12 mouse cellular contexts compared by ENCODE assay signal in the genomic region with DNA sequence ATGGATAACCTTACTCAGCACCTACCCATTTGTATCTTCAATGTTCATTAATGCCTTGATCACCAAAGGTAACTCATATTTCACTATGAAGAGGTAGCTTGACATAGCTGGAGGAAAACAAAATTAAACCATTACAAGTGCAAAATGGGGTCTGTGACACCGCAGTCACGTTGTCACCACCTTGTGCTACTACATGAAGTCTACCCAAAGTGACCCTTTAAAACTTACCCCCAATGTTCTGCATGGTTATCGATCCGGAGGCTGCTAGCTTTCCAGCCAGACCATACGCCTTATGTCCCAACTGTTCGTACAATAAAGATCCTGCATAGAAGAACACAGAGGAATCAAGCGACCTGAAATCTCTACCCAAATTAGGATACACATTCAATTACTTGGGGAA. TPM values are rescaled to one million over a fixed set of nuclear protein-coding genes. Genes with fewer than 3 reads are reported as not detected.
A peak's percentile ranks its signal among the peaks of the same experiment; 100 is the strongest.
DNase-seq lines count a peak whose midpoint lies in the region; ATAC-seq and TF ChIP-seq lines count a peak whose summit lies in the region.
"Had no signal": no experiment of that assay in that cellular context is flagged by ENCODE, and none has a peak within 500 bp of the region (broad histone marks: within the 10 kb centered on the region; RNA-seq: fewer than 3 reads in every experiment).

No protein-coding gene starts in this region.

- no peak for TF ChIP-seq CTCF in forebrain, postnatal 0 days (IDR thresholded peaks at IDR 0.05; ENCODE audit: low read depth)

- H3K27me3 ChIP-seq in forebrain, postnatal 0 days (ENCODE audit: insufficient read depth, low read length) = no peaks in the 10 kb centered on the region
- H3K27me3 ChIP-seq in forebrain, embryonic 15.5 days = no peaks in the 10 kb centered on the region
- H3K27me3 ChIP-seq in hindbrain, embryonic 13.5 days = no peaks in the 10 kb centered on the region
- H3K27me3 ChIP-seq in hindbrain, embryonic 10.5 days (ENCODE audit: insufficient read depth, poor library complexity, severe bottlenecking) = no peaks in the 10 kb centered on the region
- H3K27me3 ChIP-seq in lung, embryonic 15.5 days = no peaks in the 10 kb centered on the region
- no peaks in the 10 kb centered on the region for H3K27me3 ChIP-seq in limb, embryonic 14.5 days (ENCODE audit: control insufficient read depth, insufficient read depth, low read length)
- H3K27me3 ChIP-seq: liver, embryonic 12.5 days had no signal

- H3K4me3 ChIP-seq in forebrain, postnatal 0 days (ENCODE audit: low read depth, low read length) = 0 out of 2 replicates have a peak overlapping the region, but pooled peaks have one; percentile 88
- no peak overlapping the region for H3K4me3 ChIP-seq in forebrain, embryonic 15.5 days
- peak overlapping the region; percentile 88; the same call in 1 of the 2 replicates for H3K4me3 ChIP-seq in hindbrain, embryonic 13.5 days
- H3K4me3 ChIP-seq in hindbrain, embryonic 10.5 days = no peak overlapping the region
- no peak overlapping the region for H3K4me3 ChIP-seq in lung, embryonic 15.5 days
- H3K4me3 ChIP-seq in limb, embryonic 14.5 days (replicated peaks; ENCODE audit: low read length) = peak overlapping the region; percentile 17; the same call in 1 of the 2 replicates
- H3K4me3 ChIP-seq: erythroblast, embryonic 14.5 days; liver, embryonic 12.5 days had no signal

- no peaks in the 10 kb centered on the region for H3K9me3 ChIP-seq in forebrain, postnatal 0 days (ENCODE audit: low read length)
- H3K9me3 ChIP-seq in forebrain, embryonic 15.5 days = no peaks in the 10 kb centered on the region
- no peaks in the 10 kb centered on the region for H3K9me3 ChIP-seq in hindbrain, embryonic 13.5 days
- no peaks in the 10 kb centered on the region for H3K9me3 ChIP-seq in hindbrain, embryonic 10.5 days
- H3K9me3 ChIP-seq in lung, embryonic 15.5 days = no peaks in the 10 kb centered on the region
- H3K9me3 ChIP-seq in limb, embryonic 14.5 days (ENCODE audit: control insufficient read depth, low read length) = no peaks in the 10 kb centered on the region
- H3K9me3 ChIP-seq: liver, embryonic 12.5 days had no signal

- no peak for ATAC-seq in forebrain, postnatal 0 days
- ATAC-seq in forebrain, embryonic 15.5 days (replicated peaks) = no peak
- no peak for ATAC-seq in hindbrain, embryonic 13.5 days (ENCODE audit: low FRiP score)
- ATAC-seq in lung, embryonic 15.5 days (ENCODE audit: borderline replicate concordance, extremely low read depth, low FRiP score, low TSS enrichment) = no peak
- ATAC-seq in limb, embryonic 14.5 days (ENCODE audit: low FRiP score, low read depth) = no peak
- ATAC-seq: liver, embryonic 12.5 days had no signal

- H3K27ac ChIP-seq in forebrain, postnatal 0 days (ENCODE audit: low read depth, low read length) = no peak overlapping the region
- no peak overlapping the region for H3K27ac ChIP-seq in forebrain, embryonic 15.5 days (replicated peaks)
- H3K27ac ChIP-seq in hindbrain, embryonic 13.5 days = no peak overlapping the region
- H3K27ac ChIP-seq in hindbrain, embryonic 10.5 days = no peak overlapping the region
- H3K27ac ChIP-seq in lung, embryonic 15.5 days = 0 out of 2 replicates have a peak overlapping the region, but pooled peaks have one; percentile 42
- no peak overlapping the region for H3K27ac ChIP-seq in limb, embryonic 14.5 days (replicated peaks; ENCODE audit: low read depth, low read length)
- H3K27ac ChIP-seq: liver, embryonic 12.5 days had no signal

- DNase-seq in forebrain, postnatal 0 days = no peak
- DNase-seq in hindbrain, embryonic 10.5 days (ENCODE audit: low spot score) = no peak
- DNase-seq in lung, postnatal 36 days = no peak
- DNase-seq in limb, embryonic 14.5 days (ENCODE audit: low spot score) = no peak
- no peak for DNase-seq in Muller cell, postnatal 12 days (ENCODE audit: inconsistent ontology term)
- DNase-seq: kidney, adult 2 months; thymus, adult 2 months had no signal

- no peak overlapping the region for H3K9ac ChIP-seq in forebrain, postnatal 0 days
- no peak overlapping the region for H3K9ac ChIP-seq in forebrain, embryonic 15.5 days (replicated peaks)
- no peak overlapping the region for H3K9ac ChIP-seq in hindbrain, embryonic 13.5 days
- no peak overlapping the region for H3K9ac ChIP-seq in lung, embryonic 15.5 days
- no peak overlapping the region for H3K9ac ChIP-seq in limb, embryonic 14.5 days (ENCODE audit: low read depth, low read length, severe bottlenecking)

- peaks cover 62% of the 10 kb centered on the region for H3K36me3 ChIP-seq in forebrain, postnatal 0 days (ENCODE audit: insufficient read depth)
- peaks cover 71% of the 10 kb centered on the region for H3K36me3 ChIP-seq in forebrain, embryonic 15.5 days
- peaks cover 66% of the 10 kb centered on the region for H3K36me3 ChIP-seq in hindbrain, embryonic 13.5 days
- H3K36me3 ChIP-seq in hindbrain, embryonic 10.5 days = peaks cover 86% of the 10 kb centered on the region
- H3K36me3 ChIP-seq in lung, embryonic 15.5 days = peaks cover 55% of the 10 kb centered on the region
- peaks cover 85% of the 10 kb centered on the region for H3K36me3 ChIP-seq in limb, embryonic 14.5 days (ENCODE audit: control insufficient read depth, insufficient read depth, low read length)

- WGBS in forebrain, postnatal 0 days = 89% methylated on average over 7 of the region's 7 CpGs
- WGBS in forebrain, embryonic 15.5 days = 91% methylated on average over 7 of the region's 7 CpGs
- 92% methylated on average over 7 of the region's 7 CpGs for WGBS in hindbrain, embryonic 13.5 days
- WGBS in hindbrain, embryonic 10.5 days = 93% methylated on average over 7 of the region's 7 CpGs
- 84% methylated on average over 7 of the region's 7 CpGs for WGBS in lung, embryonic 15.5 days
- 91% methylated on average over 7 of the region's 7 CpGs for whole genome bisulfite sequencing in limb, embryonic 14.5 days

- 0 out of 2 replicates have a peak, but pooled peaks cover 10% of the 10 kb centered on the region for H3K4me1 ChIP-seq in forebrain, postnatal 0 days (ENCODE audit: insufficient read depth)
- H3K4me1 ChIP-seq in forebrain, embryonic 15.5 days = peaks cover 47% of the 10 kb centered on the region
- peaks cover 53% of the 10 kb centered on the region for H3K4me1 ChIP-seq in hindbrain, embryonic 13.5 days (replicated peaks)
- peaks cover 32% of the 10 kb centered on the region for H3K4me1 ChIP-seq in hindbrain, embryonic 10.5 days (replicated peaks)
- peaks cover 41% of the 10 kb centered on the region for H3K4me1 ChIP-seq in lung, embryonic 15.5 days
- peaks cover 30% of the 10 kb centered on the region for H3K4me1 ChIP-seq in limb, embryonic 14.5 days (ENCODE audit: control insufficient read depth, insufficient read depth, low read length)

- no peak for TF ChIP-seq POLR2A in limb, embryonic 14.5 days (IDR thresholded peaks at IDR 0.05; ENCODE audit: borderline replicate concordance, extremely low read depth, insufficient read depth, insufficient read length)

- H3K4me2 ChIP-seq in forebrain, postnatal 0 days (ENCODE audit: low read depth) = 0 out of 2 replicates have a peak overlapping the region, but pooled peaks have one; percentile 67
- H3K4me2 ChIP-seq in forebrain, embryonic 15.5 days (replicated peaks) = no peak overlapping the region
- H3K4me2 ChIP-seq in hindbrain, embryonic 13.5 days = 0 out of 2 replicates have a peak overlapping the region, but pooled peaks have one; percentile 13
- peak overlapping the region; percentile 75 for H3K4me2 ChIP-seq in lung, embryonic 15.5 days
- H3K4me2 ChIP-seq in limb, embryonic 14.5 days (replicated peaks; ENCODE audit: low read depth, low read length, severe bottlenecking) = 0 out of 2 replicates have a peak overlapping the region, but pooled peaks have one; percentile 4

RNA-seq across cellular contexts. Expression of a gene that starts 4.5 kb away (rescaled TPM):
- total RNA-seq in forebrain, postnatal 0 days (2014; rRNA removed) = 80.9 and 107 TPM in 2 replicates
- polyA plus RNA-seq in forebrain, postnatal 0 days (2015; fragmentation: Nextera tagmentation; extraction: Ambion mirVana) = 69.8 and 78.4 TPM in 2 replicates
- polyA plus RNA-seq in forebrain, embryonic 15.5 days (2015; fragmentation: Nextera tagmentation; extraction: Ambion mirVana) = 156 and 157 TPM in 2 replicates
- 133 TPM in 2 replicates for polyA plus RNA-seq in hindbrain, embryonic 13.5 days (2015; fragmentation: Nextera tagmentation; extraction: Ambion mirVana)
- 135 and 156 TPM in 2 replicates for polyA plus RNA-seq in hindbrain, embryonic 10.5 days (2016; fragmentation: Nextera tagmentation; extraction: Ambion mirVana)
- polyA plus RNA-seq in lung, embryonic 15.5 days (2015; fragmentation: Nextera tagmentation; extraction: Ambion mirVana) = 131 and 138 TPM in 2 replicates
- polyA plus RNA-seq in limb, embryonic 14.5 days (2012; rRNA removed) = 116 and 137 TPM in 2 replicates
- 137 and 152 TPM in 2 replicates for polyA plus RNA-seq in limb, embryonic 14.5 days (2014; fragmentation: Nextera tagmentation; extraction: Ambion mirVana)

RNA-seq across cellular contexts. Expression of a gene that starts 52.3 kb away (rescaled TPM):
- 52.7 and 73.3 TPM in 2 replicates for total RNA-seq in forebrain, postnatal 0 days (2014; rRNA removed)
- polyA plus RNA-seq in forebrain, postnatal 0 days (2015; fragmentation: Nextera tagmentation; extraction: Ambion mirVana) = 67.0 and 90.2 TPM in 2 replicates
- 145 and 147 TPM in 2 replicates for polyA plus RNA-seq in forebrain, embryonic 15.5 days (2015; fragmentation: Nextera tagmentation; extraction: Ambion mirVana)
- polyA plus RNA-seq in hindbrain, embryonic 13.5 days (2015; fragmentation: Nextera tagmentation; extraction: Ambion mirVana) = 154 and 158 TPM in 2 replicates
- polyA plus RNA-seq in hindbrain, embryonic 10.5 days (2016; fragmentation: Nextera tagmentation; extraction: Ambion mirVana) = 109 and 113 TPM in 2 replicates
- polyA plus RNA-seq in lung, embryonic 15.5 days (2015; fragmentation: Nextera tagmentation; extraction: Ambion mirVana) = 56.4 and 62.0 TPM in 2 replicates
- 50.4 and 59.8 TPM in 2 replicates for polyA plus RNA-seq in limb, embryonic 14.5 days (2012; rRNA removed)
- 57.7 and 69.6 TPM in 2 replicates for polyA plus RNA-seq in limb, embryonic 14.5 days (2014; fragmentation: Nextera tagmentation; extraction: Ambion mirVana)

Comparison
In these comparisons a context has a peak if more than half of its experiments do, and no peak if none do; other contexts are left out.
1. H3K4me3 ChIP-seq: peak in forebrain, postnatal 0 days (single experiment), hindbrain, embryonic 13.5 days (single experiment) and limb, embryonic 14.5 days (single experiment); none in forebrain, embryonic 15.5 days (single experiment), hindbrain, embryonic 10.5 days (single experiment) and lung, embryonic 15.5 days (single experiment).